Mouse (Mus musculus): ENCODE measurements around the gene Faap100. TPM values are rescaled to one million over a fixed set of nuclear protein-coding genes. Genes with fewer than 3 reads are reported as not detected.

The Faap100 gene
- polyA plus RNA-seq, 1 experiment from 2014 or later, result 14.3 TPM

GRCm38 (mm10) chr11:120351250-120352092 is 27.1 kb downstream of the Faap100 start:
- H3K4me3 ChIP-seq (ENCODE audit: low read depth, low read length), result no peak overlapping the region
- WGBS, result 66% methylated on average over 10 of the region's 10 CpGs
- H3K27ac ChIP-seq (replicated peaks), result peak overlapping the region; percentile 100
- DNase-seq (ENCODE audit: low spot score) (peak; percentile 62), ATAC-seq (ENCODE audit: low FRiP score, low TSS enrichment) (no peak)
- peaks cover 11% of the 10 kb centered on the region; the same call in 1 of the 2 replicates for H3K4me1 ChIP-seq (replicated peaks; ENCODE audit: control insufficient read depth, insufficient read depth)
- no peak overlapping the region; the same call in 1 of the 2 replicates for H3K4me2 ChIP-seq (replicated peaks; ENCODE audit: low read depth)
- peak overlapping the region; percentile 100; the same call in 1 of the 2 replicates for H3K9ac ChIP-seq (ENCODE audit: low read length)
- no peak for TF ChIP-seq EP300 (optimal IDR thresholded peaks at IDR 0.05)
- no peak for TF ChIP-seq CTCF (IDR thresholded peaks at IDR 0.05; ENCODE audit: low read depth)
- no peaks in the 10 kb centered on the region for H3K36me3 ChIP-seq (ENCODE audit: control insufficient read depth, insufficient read depth, low read length)
- no peaks in the 10 kb centered on the region for H3K27me3 ChIP-seq (ENCODE audit: control insufficient read depth, insufficient read depth, low read length)
- no peaks in the 10 kb centered on the region for H3K9me3 ChIP-seq (ENCODE audit: control insufficient read depth, low read length)

GRCm38 (mm10) chr11:120350711-120351110 is 27.9 kb downstream of the Faap100 start:
- H3K36me3 ChIP-seq (ENCODE audit: control insufficient read depth, insufficient read depth, low read length), result no peaks in the 10 kb centered on the region
- TF ChIP-seq EP300 (optimal IDR thresholded peaks at IDR 0.05) (no peak), CTCF (IDR thresholded peaks at IDR 0.05; ENCODE audit: low read depth) (no peak)
- H3K4me2 ChIP-seq (replicated peaks; ENCODE audit: low read depth), result peak overlapping the region; percentile 84
- DNase-seq (ENCODE audit: low spot score), result peak; percentile 80
- no peaks in the 10 kb centered on the region for H3K9me3 ChIP-seq (ENCODE audit: control insufficient read depth, low read length)
- peaks cover 11% of the 10 kb centered on the region; the same call in 1 of the 2 replicates for H3K4me1 ChIP-seq (replicated peaks; ENCODE audit: control insufficient read depth, insufficient read depth)
- no peaks in the 10 kb centered on the region for H3K27me3 ChIP-seq (ENCODE audit: control insufficient read depth, insufficient read depth, low read length)
- H3K27ac ChIP-seq (replicated peaks), result peak overlapping the region; percentile 100
- peak; percentile 13; the same call in 1 of the 2 replicates for ATAC-seq (ENCODE audit: low FRiP score, low TSS enrichment)
- H3K9ac ChIP-seq (ENCODE audit: low read length), result peak overlapping the region; percentile 100; the same call in 1 of the 2 replicates
- peak overlapping the region; percentile 99; the same call in 1 of the 2 replicates for H3K4me3 ChIP-seq (ENCODE audit: low read depth, low read length)
- WGBS, result 8% methylated on average over 11 of the region's 11 CpGs

DNA sequence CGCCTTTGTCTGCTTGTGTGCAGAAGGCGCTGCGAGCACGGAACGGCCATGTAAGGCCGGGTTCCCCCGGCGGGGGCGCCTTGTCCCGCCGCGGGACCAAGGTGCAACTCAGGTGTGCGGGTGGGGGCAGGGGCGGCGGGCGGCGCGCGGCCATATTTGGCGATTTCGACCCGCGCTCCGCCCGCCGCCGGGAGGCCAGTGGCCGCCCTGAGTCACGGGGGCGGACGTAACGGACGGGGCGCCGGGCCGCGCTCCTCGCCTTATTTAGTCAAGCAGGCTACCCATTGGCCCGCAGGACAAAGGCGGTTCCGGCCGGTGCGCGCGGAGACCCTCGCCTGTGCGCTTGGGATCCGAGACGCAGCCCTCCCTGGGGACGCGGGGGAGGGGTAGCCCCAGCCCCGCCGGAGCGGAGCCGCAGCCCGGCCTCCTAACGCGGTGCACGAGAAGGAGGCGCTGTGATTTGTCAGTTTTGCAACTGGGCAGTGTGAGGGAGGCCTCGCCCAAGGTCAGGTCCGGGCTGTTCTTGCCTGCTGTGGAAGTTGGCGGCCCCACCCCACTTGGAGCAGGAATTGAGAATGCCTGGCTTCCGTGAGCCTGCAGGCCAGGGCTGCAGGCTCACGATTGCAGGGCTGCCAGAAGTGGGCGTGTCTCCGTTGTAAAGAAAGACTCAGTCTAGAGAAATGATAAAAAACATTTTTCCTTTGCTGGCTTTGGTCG is 28.4 kb downstream of the Faap100 start:
- TF ChIP-seq EP300 (optimal IDR thresholded peaks at IDR 0.05) (no peak), CTCF (IDR thresholded peaks at IDR 0.05; ENCODE audit: low read depth) (peak; percentile 46)
- H3K27me3 ChIP-seq (ENCODE audit: control insufficient read depth, insufficient read depth, low read length), result no peaks in the 10 kb centered on the region
- peak overlapping the region; percentile 100 for H3K27ac ChIP-seq (replicated peaks)
- ATAC-seq (ENCODE audit: low FRiP score, low TSS enrichment), result peak; percentile 76
- peak; percentile 95 for DNase-seq (ENCODE audit: low spot score)
- peaks cover 11% of the 10 kb centered on the region for H3K4me1 ChIP-seq (replicated peaks; ENCODE audit: control insufficient read depth, insufficient read depth)
- WGBS, result 2% methylated on average over 58 of the region's 68 CpGs
- peak overlapping the region; percentile 100 for H3K9ac ChIP-seq (ENCODE audit: low read length)
- H3K4me2 ChIP-seq (replicated peaks; ENCODE audit: low read depth), result peak overlapping the region; percentile 84
- peaks cover 3% of the 10 kb centered on the region for H3K36me3 ChIP-seq (ENCODE audit: control insufficient read depth, insufficient read depth, low read length)
- no peaks in the 10 kb centered on the region for H3K9me3 ChIP-seq (ENCODE audit: control insufficient read depth, low read length)
- peak overlapping the region; percentile 99 for H3K4me3 ChIP-seq (ENCODE audit: low read depth, low read length)

DNA sequence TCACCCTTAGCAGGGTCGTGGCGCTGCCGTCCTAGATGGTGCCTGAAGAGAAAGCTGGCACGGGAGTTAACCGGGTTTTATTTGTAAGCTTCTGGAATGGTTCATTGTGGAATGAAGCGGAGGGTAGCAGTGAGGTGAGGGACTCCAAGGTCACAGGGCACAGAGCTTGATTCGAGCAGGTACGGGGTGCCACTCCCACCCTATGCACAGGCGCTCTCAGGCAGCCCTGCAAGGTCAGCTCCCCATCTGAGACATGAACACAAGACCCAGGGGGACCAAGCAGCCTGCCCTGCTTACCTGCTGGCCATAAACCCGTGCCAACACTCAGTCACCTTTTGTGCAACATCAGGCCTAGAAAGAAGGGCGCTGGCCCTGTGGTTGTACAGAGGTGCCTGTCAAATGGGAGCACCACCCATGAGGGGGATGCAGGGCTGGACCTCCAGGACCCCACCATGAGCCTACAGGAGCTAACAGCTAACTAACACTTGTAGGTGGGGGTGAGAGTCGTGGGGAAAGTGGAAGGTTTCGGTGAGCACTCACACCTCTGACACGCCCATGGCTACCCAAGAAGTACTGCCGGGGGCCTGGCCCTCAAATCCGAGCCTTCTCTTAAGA is 29.1 kb downstream of the Faap100 start:
- H3K36me3 ChIP-seq (ENCODE audit: control insufficient read depth, insufficient read depth, low read length), result peaks cover 5% of the 10 kb centered on the region
- no peaks in the 10 kb centered on the region for H3K9me3 ChIP-seq (ENCODE audit: control insufficient read depth, low read length)
- WGBS, result 3% methylated on average over 16 of the region's 16 CpGs
- peak overlapping the region; percentile 84 for H3K4me2 ChIP-seq (replicated peaks; ENCODE audit: low read depth)
- DNase-seq (ENCODE audit: low spot score) (no peak), ATAC-seq (ENCODE audit: low FRiP score, low TSS enrichment) (peak; percentile 5)
- peaks cover 11% of the 10 kb centered on the region for H3K4me1 ChIP-seq (replicated peaks; ENCODE audit: control insufficient read depth, insufficient read depth)
- H3K27ac ChIP-seq (replicated peaks), result peak overlapping the region; percentile 100
- peak overlapping the region; percentile 100 for H3K9ac ChIP-seq (ENCODE audit: low read length)
- TF ChIP-seq EP300 (optimal IDR thresholded peaks at IDR 0.05) (no peak), CTCF (IDR thresholded peaks at IDR 0.05; ENCODE audit: low read depth) (no peak)
- peak overlapping the region; percentile 99 for H3K4me3 ChIP-seq (ENCODE audit: low read depth, low read length)
- no peaks in the 10 kb centered on the region for H3K27me3 ChIP-seq (ENCODE audit: control insufficient read depth, insufficient read depth, low read length)

DNA sequence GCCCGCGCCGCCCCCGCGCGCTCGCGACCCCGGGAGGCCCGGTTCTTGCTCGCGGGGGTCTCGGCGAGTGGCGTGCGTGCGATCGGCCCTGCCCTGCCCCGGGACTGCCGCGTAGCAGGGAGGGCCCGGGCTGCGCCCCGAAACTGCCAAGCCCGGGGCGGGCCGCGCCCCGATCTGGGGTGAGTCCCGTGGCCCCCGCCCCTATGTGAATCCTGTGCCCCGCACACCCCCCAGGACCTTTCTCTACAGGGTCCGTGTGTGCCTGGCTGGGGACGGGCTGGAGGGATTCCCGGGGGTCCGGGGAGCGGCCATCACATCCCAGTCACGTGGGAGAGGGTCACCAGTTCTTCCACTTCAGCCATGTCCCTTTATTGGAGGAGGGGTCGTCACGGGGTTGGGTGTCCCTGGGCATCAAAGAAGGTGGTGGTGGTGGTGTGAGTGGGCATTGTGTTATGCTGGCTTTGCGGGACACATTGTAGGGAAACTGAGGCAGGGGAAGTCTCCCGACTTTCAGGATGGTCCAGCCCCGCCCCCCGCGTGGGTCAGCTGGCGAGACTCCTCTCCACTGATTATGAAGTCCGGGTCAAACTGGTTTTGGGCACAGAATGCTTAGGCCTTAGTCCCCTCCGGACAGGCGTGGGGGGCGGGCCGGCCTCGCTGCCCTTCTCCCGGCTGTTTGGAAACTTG is 29.7 kb downstream of the Faap100 start:
- DNase-seq (ENCODE audit: low spot score), result no peak
- ATAC-seq (ENCODE audit: low FRiP score, low TSS enrichment), result no peak; the same call in 1 of the 2 replicates
- H3K4me1 ChIP-seq (replicated peaks; ENCODE audit: control insufficient read depth, insufficient read depth), result peaks cover 8% of the 10 kb centered on the region
- H3K36me3 ChIP-seq (ENCODE audit: control insufficient read depth, insufficient read depth, low read length), result peaks cover 5% of the 10 kb centered on the region
- TF ChIP-seq EP300 (optimal IDR thresholded peaks at IDR 0.05) (no peak), CTCF (IDR thresholded peaks at IDR 0.05; ENCODE audit: low read depth) (no peak)
- WGBS, result 6% methylated on average over 22 of the region's 53 CpGs
- H3K9ac ChIP-seq (ENCODE audit: low read length), result peak overlapping the region; percentile 100
- peak overlapping the region; percentile 99 for H3K4me3 ChIP-seq (ENCODE audit: low read depth, low read length)
- H3K9me3 ChIP-seq (ENCODE audit: control insufficient read depth, low read length), result no peaks in the 10 kb centered on the region
- H3K4me2 ChIP-seq (replicated peaks; ENCODE audit: low read depth), result peak overlapping the region; percentile 84
- no peaks in the 10 kb centered on the region for H3K27me3 ChIP-seq (ENCODE audit: control insufficient read depth, insufficient read depth, low read length)
- H3K27ac ChIP-seq (replicated peaks), result peak overlapping the region; percentile 100

Measured in stomach, postnatal 0 days (tissue).